Mouse (Mus musculus): ENCODE results near the gene Igf1. TPM values are rescaled to one million over a fixed set of nuclear protein-coding genes. Genes with fewer than 3 reads are reported as not detected.

Igf1 gene
- total RNA-seq, 2 experiments from 2014 or later: 7.3 to 15.9 TPM

GRCm38 (mm10) chr10:87893272-87893671, 35.2 kb downstream of the Igf1 start:
- ATAC-seq (replicated peaks; ENCODE audit: low FRiP score, poor library complexity, severe bottlenecking): no peak

GRCm38 (mm10) chr10:87894461-87895120, 36.5 kb downstream of the Igf1 start:
- no peak for ATAC-seq (replicated peaks; ENCODE audit: low FRiP score, poor library complexity, severe bottlenecking)

GRCm38 (mm10) chr10:87895351-87895750, 37.3 kb downstream of the Igf1 start:
- no peak for ATAC-seq (replicated peaks; ENCODE audit: low FRiP score, poor library complexity, severe bottlenecking)

GRCm38 (mm10) chr10:87897331-87897730, 39.3 kb downstream of the Igf1 start:
- ATAC-seq (replicated peaks; ENCODE audit: low FRiP score, poor library complexity, severe bottlenecking): no peak

- ATAC-seq (replicated peaks; ENCODE audit: low FRiP score, poor library complexity, severe bottlenecking): no peak
Observed at GRCm38 (mm10) chr10:87898826-87899225, 40.8 kb downstream of the Igf1 start.

- no peak for ATAC-seq (replicated peaks; ENCODE audit: low FRiP score, poor library complexity, severe bottlenecking)
Observed at GRCm38 (mm10) chr10:87901916-87902315, 43.9 kb downstream of the Igf1 start.

- no peak for ATAC-seq (replicated peaks; ENCODE audit: low FRiP score, poor library complexity, severe bottlenecking)
Observed at GRCm38 (mm10) chr10:87904324-87904723, 46.3 kb downstream of the Igf1 start.

- ATAC-seq (replicated peaks; ENCODE audit: low FRiP score, poor library complexity, severe bottlenecking): no peak
Observed at GRCm38 (mm10) chr10:87905087-87905486, 47.0 kb downstream of the Igf1 start.

- no peak for ATAC-seq (replicated peaks; ENCODE audit: low FRiP score, poor library complexity, severe bottlenecking)
Observed at GRCm38 (mm10) chr10:87906121-87906520, 48.1 kb downstream of the Igf1 start.

GRCm38 (mm10) chr10:87906757-87907307, 48.8 kb downstream of the Igf1 start:
- ATAC-seq (replicated peaks; ENCODE audit: low FRiP score, poor library complexity, severe bottlenecking): no peak

- ATAC-seq (replicated peaks; ENCODE audit: low FRiP score, poor library complexity, severe bottlenecking): no peak
Observed at GRCm38 (mm10) chr10:87913852-87914251, 55.8 kb downstream of the Igf1 start.

GRCm38 (mm10) chr10:87914932-87915331, 56.9 kb downstream of the Igf1 start:
- no peak for ATAC-seq (replicated peaks; ENCODE audit: low FRiP score, poor library complexity, severe bottlenecking)

GRCm38 (mm10) chr10:87915782-87916181, 57.7 kb downstream of the Igf1 start:
- ATAC-seq (replicated peaks; ENCODE audit: low FRiP score, poor library complexity, severe bottlenecking): no peak

GRCm38 (mm10) chr10:87922263-87922662, 64.2 kb downstream of the Igf1 start:
- ATAC-seq (replicated peaks; ENCODE audit: low FRiP score, poor library complexity, severe bottlenecking): no peak

GRCm38 (mm10) chr10:87926564-87926963, 68.5 kb downstream of the Igf1 start:
- no peak for ATAC-seq (replicated peaks; ENCODE audit: low FRiP score, poor library complexity, severe bottlenecking)

GRCm38 (mm10) chr10:87927131-87927609, 69.1 kb downstream of the Igf1 start:
- ATAC-seq (replicated peaks; ENCODE audit: low FRiP score, poor library complexity, severe bottlenecking): no peak

GRCm38 (mm10) chr10:87948192-87948591, 90.1 kb downstream of the Igf1 start:
- ATAC-seq (replicated peaks; ENCODE audit: low FRiP score, poor library complexity, severe bottlenecking): no peak

- no peak for ATAC-seq (replicated peaks; ENCODE audit: low FRiP score, poor library complexity, severe bottlenecking)
Observed at GRCm38 (mm10) chr10:87971536-87971935, 113.5 kb downstream of the Igf1 start.

GRCm38 (mm10) chr10:87973911-87974631, 116.0 kb downstream of the Igf1 start:
- ATAC-seq (replicated peaks; ENCODE audit: low FRiP score, poor library complexity, severe bottlenecking): no peak

- ATAC-seq (replicated peaks; ENCODE audit: low FRiP score, poor library complexity, severe bottlenecking): no peak
Observed at GRCm38 (mm10) chr10:87985375-87985774, 127.3 kb downstream of the Igf1 start.

- no peak for ATAC-seq (replicated peaks; ENCODE audit: low FRiP score, poor library complexity, severe bottlenecking)
Observed at GRCm38 (mm10) chr10:87986201-87986600, 128.1 kb downstream of the Igf1 start.

All from erythroblast, adult 5-6 weeks (primary cell).